Comparison of ENCODE assay signal across 8 mouse cellular contexts in genomic region chr12:98258845-98259517, GRCm38 (mm10). TPM values are rescaled to one million over a fixed set of nuclear protein-coding genes. Genes with fewer than 3 reads are reported as not detected.
DNase-seq lines count a peak whose midpoint lies in the region; ATAC-seq and TF ChIP-seq lines count a peak whose summit lies in the region.

TSS of gene Galc (minus strand) at chr12:98259459.

- H3K9ac ChIP-seq in forebrain, embryonic 13.5 days = peak within 1 kb of the TSS; percentile 92
- peak within 1 kb of the TSS; percentile 94 for H3K9ac ChIP-seq in heart, postnatal 0 days (replicated peaks; ENCODE audit: low read depth, low read length)
- peak within 1 kb of the TSS; percentile 86 for H3K9ac ChIP-seq in liver, embryonic 14.5 days (replicated peaks)
- H3K9ac ChIP-seq in stomach, embryonic 15.5 days = peak within 1 kb of the TSS; percentile 74

- peak within 1 kb of the TSS; percentile 97 for H3K27ac ChIP-seq in forebrain, embryonic 13.5 days
- H3K27ac ChIP-seq in heart, postnatal 0 days (ENCODE audit: low read depth) = peak within 1 kb of the TSS; percentile 95
- H3K27ac ChIP-seq in liver, embryonic 14.5 days = peak within 1 kb of the TSS; percentile 52
- H3K27ac ChIP-seq in stomach, embryonic 15.5 days = peak within 1 kb of the TSS; percentile 93

- no peaks in the 10 kb centered on the region for H3K36me3 ChIP-seq in E14TG2a.4 (ENCODE audit: insufficient read depth, low read length)
- H3K36me3 ChIP-seq in forebrain, embryonic 13.5 days (ENCODE audit: poor library complexity, severe bottlenecking) = no peaks in the 10 kb centered on the region
- no peaks in the 10 kb centered on the region for H3K36me3 ChIP-seq in heart, postnatal 0 days (replicated peaks; ENCODE audit: control insufficient read depth, insufficient read depth, low read length)
- no peaks in the 10 kb centered on the region for H3K36me3 ChIP-seq in liver, embryonic 14.5 days (replicated peaks; ENCODE audit: control insufficient read depth, insufficient read depth, low read depth)
- no peaks in the 10 kb centered on the region for H3K36me3 ChIP-seq in stomach, embryonic 15.5 days

- no peaks in the 10 kb centered on the region for H3K27me3 ChIP-seq in E14TG2a.4 (ENCODE audit: insufficient read depth, low read length)
- no peaks in the 10 kb centered on the region for H3K27me3 ChIP-seq in forebrain, embryonic 13.5 days
- H3K27me3 ChIP-seq in heart, postnatal 0 days (ENCODE audit: control insufficient read depth, insufficient read depth, low read length) = no peaks in the 10 kb centered on the region
- no peaks in the 10 kb centered on the region for H3K27me3 ChIP-seq in liver, embryonic 14.5 days (ENCODE audit: control insufficient read depth, insufficient read depth, low read length)
- no peaks in the 10 kb centered on the region for H3K27me3 ChIP-seq in stomach, embryonic 15.5 days (replicated peaks)

- TF ChIP-seq CTCF in E14TG2a.4 (conservative IDR thresholded peaks at IDR 0.05; ENCODE audit: low read length) = no peak
- TF ChIP-seq CTCF in heart, postnatal 0 days (IDR thresholded peaks at IDR 0.05; ENCODE audit: low read depth) = no peak
- TF ChIP-seq CTCF in liver, embryonic 14.5 days (IDR thresholded peaks at IDR 0.05; ENCODE audit: low read depth) = no peak

- DNase-seq in heart, postnatal 0 days (ENCODE audit: low spot score) = peak; percentile 82
- DNase-seq in kidney, postnatal 36 days = peak; percentile 91 to 95
- DNase-seq in liver, embryonic 14.5 days (ENCODE audit: low read depth in 3 of 3, low spot score in 3 of 3) = peak; percentile 56 to 66 (median 64)
- peak; percentile 88 for DNase-seq in neural tube, embryonic 10.5 days (ENCODE audit: extremely low spot score, low spot score)

- no peaks in the 10 kb centered on the region for H3K9me3 ChIP-seq in E14TG2a.4 (ENCODE audit: low read length)
- H3K9me3 ChIP-seq in forebrain, embryonic 13.5 days (replicated peaks) = no peaks in the 10 kb centered on the region
- H3K9me3 ChIP-seq in heart, postnatal 0 days (replicated peaks; ENCODE audit: control insufficient read depth, low read length) = no peaks in the 10 kb centered on the region
- no peaks in the 10 kb centered on the region for H3K9me3 ChIP-seq in liver, embryonic 14.5 days (ENCODE audit: control insufficient read depth, low read length)
- no peaks in the 10 kb centered on the region for H3K9me3 ChIP-seq in stomach, embryonic 15.5 days

- WGBS in forebrain, embryonic 13.5 days = under 1% methylated on average over 56 of the region's 76 CpGs
- whole genome bisulfite sequencing in heart, postnatal 0 days = under 1% methylated on average over 74 of the region's 76 CpGs
- whole genome bisulfite sequencing in liver, embryonic 14.5 days (ENCODE audit: insufficient replicate concordance) = under 1% methylated on average over 76 of the region's 76 CpGs
- WGBS in stomach, embryonic 15.5 days = under 1% methylated on average over 74 of the region's 76 CpGs

- ATAC-seq in cerebellum, adult (ENCODE audit: insufficient number of reproducible peaks, low FRiP score, low TSS enrichment) = peak; percentile 89
- peak; percentile 95 for ATAC-seq in forebrain, embryonic 13.5 days
- ATAC-seq in heart, postnatal 0 days (ENCODE audit: insufficient read depth, low read depth) = peak; percentile 96
- ATAC-seq in liver, embryonic 14.5 days (ENCODE audit: insufficient read depth) = peak; percentile 88
- ATAC-seq in stomach, embryonic 15.5 days (ENCODE audit: insufficient read depth, low FRiP score, low read depth) = peak; percentile 91

- peak within 1 kb of the TSS; percentile 88 for H3K4me3 ChIP-seq in E14TG2a.4 (replicated peaks; ENCODE audit: low read length)
- H3K4me3 ChIP-seq in forebrain, embryonic 13.5 days = peak within 1 kb of the TSS; percentile 74
- H3K4me3 ChIP-seq in heart, postnatal 0 days (ENCODE audit: low read depth, low read length) = peak within 1 kb of the TSS; percentile 96
- H3K4me3 ChIP-seq in liver, embryonic 14.5 days (ENCODE audit: insufficient read depth in 1 of 2, low read depth in 2 of 2, low read length in 2 of 2) = peak within 1 kb of the TSS; percentile 80 to 84
- peak within 1 kb of the TSS; percentile 83 for H3K4me3 ChIP-seq in stomach, embryonic 15.5 days (replicated peaks)

- no peak for TF ChIP-seq EP300 in heart, postnatal 0 days (IDR thresholded peaks at IDR 0.05; ENCODE audit: low read depth)
- no peak for TF ChIP-seq EP300 in liver, embryonic 14.5 days (IDR thresholded peaks at IDR 0.05; ENCODE audit: low read depth)

- peak within 1 kb of the TSS; percentile 68 for H3K4me2 ChIP-seq in forebrain, embryonic 13.5 days
- peak within 1 kb of the TSS; percentile 71 for H3K4me2 ChIP-seq in heart, postnatal 0 days (ENCODE audit: low read depth, low read length)
- peak within 1 kb of the TSS; percentile 73 for H3K4me2 ChIP-seq in liver, embryonic 14.5 days (ENCODE audit: low read depth)
- H3K4me2 ChIP-seq in stomach, embryonic 15.5 days = peak within 1 kb of the TSS; percentile 64

- no peaks in the 10 kb centered on the region; the same call in 1 of the 2 replicates for H3K4me1 ChIP-seq in E14TG2a.4 (replicated peaks; ENCODE audit: low read depth, low read length)
- H3K4me1 ChIP-seq in forebrain, embryonic 13.5 days = peaks cover 12% of the 10 kb centered on the region; the same call in 1 of the 2 replicates
- no peaks in the 10 kb centered on the region for H3K4me1 ChIP-seq in heart, postnatal 0 days (ENCODE audit: control insufficient read depth, insufficient read depth)
- peaks cover 0 to 2% of the 10 kb centered on the region in 2 experiments; a peak in 2 of 4 replicates for H3K4me1 ChIP-seq in liver, embryonic 14.5 days (replicated peaks; ENCODE audit: control insufficient read depth in 2 of 2, insufficient read depth in 2 of 2, low read length in 1 of 2)
- H3K4me1 ChIP-seq in stomach, embryonic 15.5 days = 0 out of 2 replicates have a peak, but pooled peaks cover 3% of the 10 kb centered on the region

RNA-seq across cellular contexts. Expression of gene Galc, which starts in this region (rescaled TPM):
- polyA plus RNA-seq in forebrain, embryonic 13.5 days (2015; fragmentation: Nextera tagmentation; extraction: Ambion mirVana) = 9.2 and 10.3 TPM in 2 replicates
- 10.5 and 10.9 TPM in 2 replicates for total RNA-seq in heart, postnatal 0 days (2014; rRNA removed; ENCODE audit: low replicate concordance)
- polyA plus RNA-seq in heart, postnatal 0 days (2015; fragmentation: Nextera tagmentation; extraction: Ambion mirVana) = 4.2 and 4.3 TPM in 2 replicates
- 2.0 and 2.4 TPM in 2 replicates for polyA plus RNA-seq in liver, embryonic 14.5 days (2012; rRNA removed)
- 1.9 and 2.2 TPM in 2 replicates for polyA plus RNA-seq in liver, embryonic 14.5 days (2014; fragmentation: Nextera tagmentation; extraction: Ambion mirVana)
- polyA plus RNA-seq in stomach, embryonic 15.5 days (2015; fragmentation: Nextera tagmentation; extraction: Ambion mirVana) = 6.9 and 7.2 TPM in 2 replicates

Comparison
In these comparisons a context has a peak if more than half of its experiments do, and no peak if none do; other contexts are left out.
1. Peak in every context shown above with its lines: DNase-seq, ATAC-seq, H3K4me3 ChIP-seq and H3K27ac ChIP-seq.